Comparison of ENCODE assay signal across 22 mouse cellular contexts in genomic region chr11:7852612-7853011, GRCm38 (mm10).
DNase-seq lines count a peak whose midpoint lies in the region; ATAC-seq and TF ChIP-seq lines count a peak whose summit lies in the region.
"Had no signal": no experiment of that assay in that cellular context is flagged by ENCODE, and none has a peak within 500 bp of the region (broad histone marks: within the 10 kb centered on the region; RNA-seq: fewer than 3 reads in every experiment).

No protein-coding gene starts in this region.

- no peaks in the 10 kb centered on the region for H3K36me3 ChIP-seq in embryonic facial prominence, embryonic 14.5 days (ENCODE audit: control insufficient read depth, insufficient read depth, low read length)
- H3K36me3 ChIP-seq in embryonic facial prominence, embryonic 10.5 days (replicated peaks), result no peaks in the 10 kb centered on the region
- H3K36me3 ChIP-seq in limb, embryonic 13.5 days, result no peaks in the 10 kb centered on the region
- H3K36me3 ChIP-seq in limb, embryonic 10.5 days, result no peaks in the 10 kb centered on the region
- no peaks in the 10 kb centered on the region for H3K36me3 ChIP-seq in myocyte (ENCODE audit: control insufficient read depth, insufficient read depth)
- H3K36me3 ChIP-seq: embryonic facial prominence, embryonic 13.5 days; forebrain, embryonic 15.5 days; G1E had no signal

- H3K27me3 ChIP-seq in embryonic facial prominence, embryonic 14.5 days (replicated peaks; ENCODE audit: control insufficient read depth, insufficient read depth, low read length), result no peaks in the 10 kb centered on the region
- H3K27me3 ChIP-seq in embryonic facial prominence, embryonic 10.5 days (replicated peaks; ENCODE audit: low read depth, poor library complexity, severe bottlenecking), result no peaks in the 10 kb centered on the region
- no peaks in the 10 kb centered on the region for H3K27me3 ChIP-seq in limb, embryonic 13.5 days
- no peaks in the 10 kb centered on the region for H3K27me3 ChIP-seq in limb, embryonic 10.5 days (ENCODE audit: low read depth, poor library complexity, severe bottlenecking)
- H3K27me3 ChIP-seq in myocyte (ENCODE audit: control insufficient read depth, insufficient read depth, insufficient read length), result no peaks in the 10 kb centered on the region
- H3K27me3 ChIP-seq: CH12.LX; embryonic facial prominence, embryonic 13.5 days; forebrain, embryonic 13.5 days; forebrain, embryonic 15.5 days had no signal

- peak; percentile 56 for DNase-seq in embryonic facial prominence, embryonic 14.5 days (ENCODE audit: low spot score)
- DNase-seq in embryonic facial prominence, embryonic 10.5 days (ENCODE audit: low spot score), result no peak
- no peak for DNase-seq in limb, embryonic 10.5 days (ENCODE audit: low spot score)
- DNase-seq in adrenal gland, adult 8-10 months, result no peak
- DNase-seq: adrenal gland, adult 2 months; adrenal gland, postnatal 14 days; adrenal gland, postnatal 36 days; B cell, adult 2 months; cerebellum, adult 11-12 months; cerebellum, adult 2 months; cerebellum, adult 9-10 months; cerebellum, postnatal 10 days; cerebellum, postnatal 25 days; forebrain, postnatal 0 days had no signal

- no peaks in the 10 kb centered on the region for H3K4me1 ChIP-seq in embryonic facial prominence, embryonic 14.5 days (ENCODE audit: control insufficient read depth, insufficient read depth, low read length)
- no peaks in the 10 kb centered on the region for H3K4me1 ChIP-seq in embryonic facial prominence, embryonic 10.5 days
- no peaks in the 10 kb centered on the region for H3K4me1 ChIP-seq in limb, embryonic 13.5 days
- no peaks in the 10 kb centered on the region for H3K4me1 ChIP-seq in limb, embryonic 10.5 days
- H3K4me1 ChIP-seq: embryonic facial prominence, embryonic 13.5 days; forebrain, embryonic 13.5 days; forebrain, embryonic 15.5 days had no signal

- H3K4me3 ChIP-seq in embryonic facial prominence, embryonic 14.5 days (ENCODE audit: low read depth, low read length), result no peak overlapping the region
- H3K4me3 ChIP-seq in embryonic facial prominence, embryonic 10.5 days, result no peak overlapping the region
- no peak overlapping the region for H3K4me3 ChIP-seq in limb, embryonic 13.5 days
- H3K4me3 ChIP-seq in limb, embryonic 10.5 days, result no peak overlapping the region
- no peak overlapping the region for H3K4me3 ChIP-seq in myocyte
- H3K4me3 ChIP-seq: embryonic facial prominence, embryonic 13.5 days; forebrain, embryonic 13.5 days; forebrain, embryonic 15.5 days had no signal

- H3K27ac ChIP-seq in embryonic facial prominence, embryonic 14.5 days (replicated peaks; ENCODE audit: low read depth, low read length), result no peak overlapping the region
- no peak overlapping the region for H3K27ac ChIP-seq in embryonic facial prominence, embryonic 10.5 days (replicated peaks)
- H3K27ac ChIP-seq in limb, embryonic 13.5 days, result no peak overlapping the region
- H3K27ac ChIP-seq in limb, embryonic 10.5 days, result no peak overlapping the region
- H3K27ac ChIP-seq: embryonic facial prominence, embryonic 13.5 days; forebrain, embryonic 13.5 days; forebrain, embryonic 15.5 days had no signal

- H3ac ChIP-seq in myocyte (ENCODE audit: control insufficient read depth, insufficient read length), result no peak overlapping the region

- H3K9me3 ChIP-seq in embryonic facial prominence, embryonic 14.5 days (ENCODE audit: control insufficient read depth, low read length), result 0 out of 2 replicates have a peak, but pooled peaks cover 5% of the 10 kb centered on the region
- peaks cover 21% of the 10 kb centered on the region for H3K9me3 ChIP-seq in embryonic facial prominence, embryonic 10.5 days
- peaks cover 9% of the 10 kb centered on the region for H3K9me3 ChIP-seq in limb, embryonic 13.5 days
- no peaks in the 10 kb centered on the region for H3K9me3 ChIP-seq in limb, embryonic 10.5 days (replicated peaks)
- H3K9me3 ChIP-seq: forebrain, embryonic 15.5 days had no signal

- no peak overlapping the region for H3K9ac ChIP-seq in embryonic facial prominence, embryonic 14.5 days (ENCODE audit: low read depth, low read length)
- H3K9ac ChIP-seq in limb, embryonic 13.5 days, result no peak overlapping the region
- H3K9ac ChIP-seq: embryonic facial prominence, embryonic 13.5 days; forebrain, embryonic 13.5 days; forebrain, embryonic 15.5 days; forebrain, postnatal 0 days had no signal

- no peaks in the 10 kb centered on the region for H3K79me2 ChIP-seq in myocyte (ENCODE audit: control insufficient read depth, insufficient read depth)

- WGBS in embryonic facial prominence, embryonic 14.5 days, result 63% methylated on average over 2 of the region's 2 CpGs
- 81% methylated on average over 2 of the region's 2 CpGs for WGBS in embryonic facial prominence, embryonic 10.5 days
- WGBS in limb, embryonic 13.5 days, result 66% methylated on average over 2 of the region's 2 CpGs
- WGBS in limb, embryonic 10.5 days, result 76% methylated on average over 2 of the region's 2 CpGs

- no peak for TF ChIP-seq POLR2A in myocyte (IDR thresholded peaks at IDR 0.05; ENCODE audit: insufficient read length, low read depth)

- no peak for ATAC-seq in embryonic facial prominence, embryonic 14.5 days (ENCODE audit: low read depth)
- ATAC-seq in limb, embryonic 13.5 days (ENCODE audit: low FRiP score, low read depth), result peak; percentile 28; the same call in 1 of the 2 replicates
- ATAC-seq: CD4-positive, CD25-positive, alpha-beta regulatory T cell, adult 4 months; forebrain, embryonic 13.5 days; forebrain, embryonic 15.5 days; forebrain, postnatal 0 days had no signal

- no peak overlapping the region for H3K4me2 ChIP-seq in embryonic facial prominence, embryonic 14.5 days (ENCODE audit: low read depth, low read length)
- H3K4me2 ChIP-seq in limb, embryonic 13.5 days (replicated peaks), result no peak overlapping the region
- H3K4me2 ChIP-seq in myocyte (ENCODE audit: low read depth), result no peak overlapping the region
- H3K4me2 ChIP-seq: embryonic facial prominence, embryonic 13.5 days; forebrain, embryonic 13.5 days; forebrain, embryonic 15.5 days had no signal

TF ChIP-seq in myocyte, 11 proteins besides CTCF, POLR2A, EP300 and RAD21:
- peak in 1 of 3 experiments; percentile 23 for TF ChIP-seq MYOD1 (IDR thresholded peaks at IDR 0.05; ENCODE audit: control insufficient read depth in 1 of 3, insufficient read length in 2 of 3, low read depth in 2 of 3)
- TF ChIP-seq MAX (IDR thresholded peaks at IDR 0.05; ENCODE audit: low read depth), result no peak
- no peak for TF ChIP-seq TCF3 (IDR thresholded peaks at IDR 0.05; ENCODE audit: insufficient read length, low read depth)
- peak in 2 of 3 experiments; percentile 10 to 16 for TF ChIP-seq MYOG (IDR thresholded peaks at IDR 0.05; ENCODE audit: control insufficient read depth in 1 of 3, insufficient read depth in 1 of 3, insufficient read length in 2 of 3, low read depth in 2 of 3)
